Mouse (Mus musculus) limb, embryonic 11.5 days (tissue): ENCODE measurements around the gene Sec14l2. TPM values are rescaled to one million over a fixed set of nuclear protein-coding genes. Genes with fewer than 3 reads are reported as not detected.

Experiments
- ATAC-seq: fragments of 200-750 bp; cut with Nextera tagmentation; 2 replicates; pipeline ENCODE4 v1.8.0; 2017; ENCODE audit warnings: low read depth; ENCODE audit not compliant: insufficient number of reproducible peaks, low FRiP score, low TSS enrichment
- DNase-seq: peaks from one replicate; pipeline ENCODE4 v3.0.0-alpha.2; 2015; ENCODE audit warnings: low spot score
- H3K27ac ChIP-seq: fragments of 300-500 bp; sonication (generic); replicated peaks from 2 replicates; pipeline ENCODE4 v1.5.1; 2014; ENCODE audit warnings: low read depth, mild to moderate bottlenecking, low read length
- H3K27me3 ChIP-seq: fragments of 300-500 bp; sonication (generic); 2 replicates; pipeline ENCODE4 v1.6.1; 2014; ENCODE audit warnings: mild to moderate bottlenecking, low read length, mixed read lengths; ENCODE audit not compliant: control insufficient read depth, insufficient read depth
- H3K36me3 ChIP-seq: fragments of 300-500 bp; sonication (generic); 2 replicates; pipeline ENCODE4 v1.6.1; 2014; ENCODE audit warnings: mild to moderate bottlenecking, low read length, moderate library complexity, mixed read lengths; ENCODE audit not compliant: control insufficient read depth, insufficient read depth
- H3K4me1 ChIP-seq: fragments of 300-500 bp; sonication (generic); 2 replicates; pipeline ENCODE4 v1.6.1; 2014; ENCODE audit warnings: low read length, mixed read lengths; ENCODE audit not compliant: control insufficient read depth, insufficient read depth
- H3K4me2 ChIP-seq: fragments of 300-500 bp; sonication (generic); 2 replicates; pipeline ENCODE4 v1.6.1; 2014; ENCODE audit warnings: low read depth, mild to moderate bottlenecking, moderate library complexity; ENCODE audit not compliant: severe bottlenecking
- H3K4me3 ChIP-seq: fragments of 300-500 bp; sonication (generic); 2 replicates; pipeline ENCODE4 v1.5.1; 2014; ENCODE audit warnings: low read depth, low read length
- H3K9ac ChIP-seq: fragments of 300-500 bp; sonication (generic); 2 replicates; pipeline ENCODE4 v1.6.1; 2014; ENCODE audit warnings: mild to moderate bottlenecking, low read length
- H3K9me3 ChIP-seq: fragments of 300-500 bp; sonication (generic); 2 replicates; pipeline ENCODE4 v1.6.1; 2016; ENCODE audit warnings: low read length; ENCODE audit not compliant: control insufficient read depth
- WGBS: fragments of 180-500 bp; shearing (Covaris S2); extraction: QIAGEN DNeasy Blood & Tissue Kit; methylation state at CpG from one replicate; pipeline ENCODE4 v1.1.7; 2014; 5-methylcytosine and 5-hydroxymethylcytosine counted together
- polyA plus RNA-seq: library from polyadenylated mRNA; unstranded; fragments of >200 nt; fragmentation: Nextera tagmentation; extraction: Ambion mirVana; gene quantifications from 2 replicates; pipeline ENCODE4 v1.2.1, GENCODE M21; 2014

Gene Sec14l2
- polyA plus RNA-seq, 1 experiment from 2014 or later, result 2.2 TPM

DNA sequence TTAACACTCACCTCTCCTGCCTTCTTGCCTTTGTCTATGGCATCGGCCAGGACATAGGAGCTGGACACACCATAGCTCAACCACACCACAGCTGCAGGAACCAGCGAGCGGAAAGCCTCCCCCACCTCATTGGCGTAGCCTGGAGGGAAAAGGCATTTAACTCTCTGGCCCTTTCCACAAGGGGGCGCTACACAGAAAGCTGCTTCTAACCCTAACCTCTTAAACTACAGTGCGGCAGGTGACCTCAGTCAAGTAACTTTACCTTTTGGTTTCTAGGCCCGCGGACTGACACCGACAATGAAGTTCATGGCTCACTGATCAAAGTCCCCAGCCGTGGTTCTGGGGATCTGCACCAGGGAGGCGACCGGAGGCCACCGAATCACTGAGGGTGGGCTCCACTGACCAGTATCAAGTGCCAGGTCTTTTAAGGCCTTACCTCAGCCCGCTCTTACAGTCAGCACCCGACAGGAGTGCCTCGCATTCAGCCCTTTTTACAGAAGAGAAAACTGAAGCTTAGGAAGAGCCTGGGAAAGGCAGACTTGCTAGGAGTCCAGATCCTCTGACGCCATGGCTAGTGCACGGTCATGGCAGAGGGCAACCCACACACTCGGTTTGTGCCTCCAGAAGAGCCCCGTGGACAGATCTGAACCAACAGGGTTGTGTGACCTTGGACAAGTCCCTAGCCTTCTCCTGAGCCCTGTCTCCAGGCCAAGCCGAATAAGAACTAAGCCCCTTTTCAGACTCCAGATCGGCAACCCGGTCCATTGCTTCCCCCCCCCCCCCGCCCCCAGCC is 28.6 kb downstream of the Sec14l2 start:
- H3K27ac ChIP-seq, result 0 out of 2 replicates have a peak overlapping the region, but pooled peaks have one; percentile 9
- WGBS, result 9% methylated on average over 23 of the region's 24 CpGs
- no peaks in the 10 kb centered on the region for H3K27me3 ChIP-seq
- peaks cover 15% of the 10 kb centered on the region for H3K4me1 ChIP-seq
- no peak for ATAC-seq
- H3K9me3 ChIP-seq, result no peaks in the 10 kb centered on the region
- H3K4me3 ChIP-seq, result peak overlapping the region; percentile 49
- H3K9ac ChIP-seq, result peak overlapping the region; percentile 52
- peak; percentile 76 for DNase-seq
- peak overlapping the region; percentile 46 for H3K4me2 ChIP-seq
- peaks cover 11% of the 10 kb centered on the region for H3K36me3 ChIP-seq

GRCm38 (mm10) chr11:4093459-4094377 is 29.5 kb downstream of the Sec14l2 start:
- no peak for ATAC-seq
- DNase-seq, result no peak
- H3K4me3 ChIP-seq, result no peak overlapping the region

DNA sequence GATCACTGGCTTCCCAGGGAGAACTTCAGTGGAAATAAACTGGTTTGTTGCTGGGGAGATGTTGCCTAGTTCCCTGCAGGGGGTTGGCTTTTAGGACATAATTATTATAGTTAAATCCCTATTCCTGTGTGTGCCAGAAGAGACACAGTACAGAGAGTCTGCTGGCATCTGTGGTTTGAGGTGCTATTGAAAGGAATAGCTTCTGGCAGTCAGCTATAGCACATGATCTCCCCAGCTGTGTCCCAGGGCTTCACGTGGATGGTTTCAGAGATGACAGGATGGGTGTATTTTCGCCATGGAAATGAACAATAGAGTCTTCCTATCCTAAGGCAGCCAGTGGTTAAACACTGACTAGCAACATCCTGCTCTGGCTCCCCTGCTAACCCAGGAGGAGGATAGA is 35.9 kb downstream of the Sec14l2 start:
- Histone ChIP-seq H3K4me1 (no peaks in the 10 kb centered on the region), H3K36me3 (peaks cover 11% of the 10 kb centered on the region), H3K9me3 (no peaks in the 10 kb centered on the region), H3K9ac (no peak overlapping the region), H3K27ac (no peak overlapping the region), H3K27me3 (no peaks in the 10 kb centered on the region), H3K4me3 (no peak overlapping the region), H3K4me2 (no peak overlapping the region)
- ATAC-seq (no peak), DNase-seq (no peak)
- 77% methylated on average over 2 of the region's 2 CpGs for WGBS

More at GRCm38 (mm10) chr11:4093459-4094377, 29.5 kb downstream of the Sec14l2 start:
- Histone ChIP-seq H3K36me3 (peaks cover 11% of the 10 kb centered on the region), H3K4me2 (no peak overlapping the region), H3K27me3 (no peaks in the 10 kb centered on the region), H3K9ac (no peak overlapping the region), H3K9me3 (no peaks in the 10 kb centered on the region), H3K4me1 (peaks cover 15% of the 10 kb centered on the region), H3K27ac (no peak overlapping the region)
- WGBS, result 88% methylated on average over 18 of the region's 18 CpGs

GRCm38 (mm10) chr11:4086246-4086645 is 37.0 kb downstream of the Sec14l2 start:
- DNase-seq (no peak), ATAC-seq (no peak)
- Histone ChIP-seq H3K9ac (no peak overlapping the region), H3K4me3 (no peak overlapping the region), H3K4me1 (no peaks in the 10 kb centered on the region), H3K4me2 (no peak overlapping the region), H3K27me3 (no peaks in the 10 kb centered on the region), H3K9me3 (no peaks in the 10 kb centered on the region), H3K27ac (no peak overlapping the region), H3K36me3 (peaks cover 5% of the 10 kb centered on the region)
- 81% methylated on average over 1 of the region's 1 CpGs for WGBS

- DNase-seq (peak; percentile 72), ATAC-seq (no peak)
Measured at GRCm38 (mm10) chr11:4083316-4084078, 39.7 kb downstream of the Sec14l2 start.

GRCm38 (mm10) chr11:4080219-4080618 is 43.0 kb downstream of the Sec14l2 start:
- H3K4me2 ChIP-seq, result no peak overlapping the region
- no peak overlapping the region for H3K4me3 ChIP-seq
- WGBS, result 9% methylated on average over 4 of the region's 4 CpGs
- no peaks in the 10 kb centered on the region for H3K27me3 ChIP-seq
- DNase-seq, result peak; percentile 71
- no peaks in the 10 kb centered on the region for H3K36me3 ChIP-seq
- no peak for ATAC-seq
- no peak overlapping the region for H3K27ac ChIP-seq
- no peaks in the 10 kb centered on the region for H3K9me3 ChIP-seq
- no peak overlapping the region for H3K9ac ChIP-seq
- H3K4me1 ChIP-seq, result no peaks in the 10 kb centered on the region

More at GRCm38 (mm10) chr11:4083316-4084078, 39.7 kb downstream of the Sec14l2 start:
- H3K9me3 ChIP-seq, result no peaks in the 10 kb centered on the region
- no peak overlapping the region for H3K27ac ChIP-seq
- no peaks in the 10 kb centered on the region for H3K36me3 ChIP-seq
- H3K9ac ChIP-seq, result no peak overlapping the region
- no peaks in the 10 kb centered on the region for H3K4me1 ChIP-seq
- H3K27me3 ChIP-seq, result no peaks in the 10 kb centered on the region
- H3K4me2 ChIP-seq, result no peak overlapping the region
- WGBS, result 32% methylated on average over 5 of the region's 5 CpGs
- H3K4me3 ChIP-seq, result no peak overlapping the region

DNA sequence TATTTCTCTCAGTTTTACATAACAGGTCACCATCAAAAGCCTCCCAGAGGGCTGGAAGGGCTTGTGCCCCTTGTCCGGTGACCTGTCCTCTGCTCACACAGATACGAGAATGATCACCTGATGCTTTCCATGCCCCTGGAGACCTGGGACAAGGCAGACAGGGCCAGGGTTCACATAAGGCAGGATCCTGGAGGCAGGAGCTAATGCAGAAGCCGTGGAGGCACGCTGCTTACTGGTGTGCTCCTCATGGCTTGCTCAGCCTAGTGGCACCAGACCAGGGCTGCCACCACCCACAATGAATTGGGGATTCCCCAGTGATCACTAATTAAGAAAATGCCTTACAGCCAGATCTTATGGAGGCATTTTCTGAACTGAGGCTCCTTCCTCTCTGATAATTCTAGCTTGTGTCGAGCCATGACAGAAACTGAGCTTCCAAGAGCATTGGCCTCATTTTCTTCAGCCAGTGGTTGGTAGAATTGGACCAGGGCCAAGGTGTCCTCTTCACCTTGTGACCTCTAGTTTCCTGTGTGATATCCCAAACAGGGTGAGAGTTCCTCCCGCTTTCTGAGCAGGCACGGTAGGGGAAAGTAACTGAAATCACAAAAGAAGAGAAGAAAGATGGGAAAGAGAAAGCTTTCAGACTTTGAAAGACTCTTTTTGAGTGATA is 44.8 kb downstream of the Sec14l2 start:
- no peak overlapping the region for H3K27ac ChIP-seq
- DNase-seq, result no peak
- H3K27me3 ChIP-seq, result no peaks in the 10 kb centered on the region
- H3K9me3 ChIP-seq, result no peaks in the 10 kb centered on the region
- no peak for ATAC-seq
- no peaks in the 10 kb centered on the region for H3K4me1 ChIP-seq
- H3K4me2 ChIP-seq, result no peak overlapping the region
- WGBS, result 85% methylated on average over 7 of the region's 7 CpGs
- no peak overlapping the region for H3K4me3 ChIP-seq
- H3K36me3 ChIP-seq, result no peaks in the 10 kb centered on the region
- no peak overlapping the region for H3K9ac ChIP-seq
